Mouse (Mus musculus) midbrain, embryonic 16.5 days (tissue): ENCODE measurements around the gene Zfp867. TPM values are rescaled to one million over a fixed set of nuclear protein-coding genes. Genes with fewer than 3 reads are reported as not detected.

Source experiments
- ATAC-seq: fragments of 200-750 bp; cut with Nextera tagmentation; 2 replicates; pipeline ENCODE4 v1.8.0; 2017; ENCODE audit warnings: moderate TSS enrichment
- H3K27ac ChIP-seq: fragments of 300-500 bp; sonication (generic); 2 replicates; pipeline ENCODE4 v1.5.1; 2014; ENCODE audit warnings: mild to moderate bottlenecking, low read length, mixed read lengths
- H3K27me3 ChIP-seq: fragments of 300-500 bp; sonication (generic); 2 replicates; pipeline ENCODE4 v1.6.1; 2014; ENCODE audit warnings: low read depth, low read length, mixed read lengths; ENCODE audit not compliant: control insufficient read depth, insufficient read depth
- H3K36me3 ChIP-seq: fragments of 300-500 bp; sonication (generic); 2 replicates; pipeline ENCODE4 v1.6.1; 2014; ENCODE audit warnings: mild to moderate bottlenecking, low read length, moderate library complexity, mixed read lengths; ENCODE audit not compliant: control insufficient read depth, insufficient read depth
- H3K4me1 ChIP-seq: fragments of 300-500 bp; sonication (generic); 2 replicates; pipeline ENCODE4 v1.6.1; 2014; ENCODE audit warnings: mild to moderate bottlenecking, low read length, mixed read lengths; ENCODE audit not compliant: control insufficient read depth, insufficient read depth
- H3K4me2 ChIP-seq: fragments of 300-500 bp; sonication (generic); 2 replicates; pipeline ENCODE4 v1.6.1; 2014; ENCODE audit warnings: mild to moderate bottlenecking, low read length, mixed read lengths
- H3K4me3 ChIP-seq: fragments of 300-500 bp; sonication (generic); 2 replicates; pipeline ENCODE4 v1.5.1; 2014; ENCODE audit warnings: low read depth, mild to moderate bottlenecking, low read length, moderate library complexity, mixed read lengths
- H3K9ac ChIP-seq: fragments of 300-500 bp; sonication (generic); 2 replicates; pipeline ENCODE4 v1.6.1; 2014; ENCODE audit warnings: low read depth, low read length, mixed read lengths
- H3K9me3 ChIP-seq: fragments of 300-500 bp; sonication (generic); replicated peaks from 2 replicates; pipeline ENCODE4 v1.6.1; 2014; ENCODE audit warnings: mild to moderate bottlenecking, low read length, mixed read lengths; ENCODE audit not compliant: control insufficient read depth, poor library complexity, severe bottlenecking
- WGBS: fragments of 180-500 bp; shearing (Covaris S2); extraction: QIAGEN DNeasy Blood & Tissue Kit; methylation state at CpG from one replicate; pipeline ENCODE4 v1.1.7; 2014; 5-methylcytosine and 5-hydroxymethylcytosine counted together
- polyA plus RNA-seq: library from polyadenylated mRNA; unstranded; fragments of >200 nt; fragmentation: Nextera tagmentation; extraction: Ambion mirVana; gene quantifications from 2 replicates; pipeline ENCODE4 v1.2.1, GENCODE M21; 2015

Zfp867 gene
- polyA plus RNA-seq, 1 experiment from 2014 or later: 14.4 TPM

DNA sequence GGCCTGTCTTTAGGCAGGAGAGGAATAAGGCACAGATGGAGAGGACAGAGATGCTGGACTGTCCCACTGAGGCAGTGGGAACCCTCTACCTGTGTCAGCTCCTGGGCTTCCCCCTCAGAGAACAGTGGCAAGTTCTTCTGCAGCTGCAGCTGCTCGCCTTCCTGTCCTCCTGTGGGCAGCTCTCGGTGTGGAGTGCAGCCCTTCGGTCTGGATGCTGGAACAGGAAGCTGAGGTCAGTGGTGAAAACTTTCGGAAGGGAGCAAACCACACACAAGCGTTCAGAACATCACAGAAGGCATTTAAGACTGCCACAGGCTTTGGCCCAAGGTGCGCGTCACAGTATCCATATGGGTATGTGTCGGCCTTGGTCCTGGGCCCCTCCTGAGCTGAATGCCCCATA, 50.8 kb downstream of the Zfp867 start:
- no peak for ATAC-seq
- Histone ChIP-seq H3K4me1 (no peaks in the 10 kb centered on the region; the same call in 1 of the 2 replicates), H3K9me3 (no peaks in the 10 kb centered on the region), H3K27me3 (no peaks in the 10 kb centered on the region), H3K27ac (no peak overlapping the region), H3K4me3 (no peak overlapping the region), H3K36me3 (peaks cover 43% of the 10 kb centered on the region), H3K4me2 (no peak overlapping the region), H3K9ac (no peak overlapping the region)
- 90% methylated on average over 8 of the region's 8 CpGs for WGBS

DNA sequence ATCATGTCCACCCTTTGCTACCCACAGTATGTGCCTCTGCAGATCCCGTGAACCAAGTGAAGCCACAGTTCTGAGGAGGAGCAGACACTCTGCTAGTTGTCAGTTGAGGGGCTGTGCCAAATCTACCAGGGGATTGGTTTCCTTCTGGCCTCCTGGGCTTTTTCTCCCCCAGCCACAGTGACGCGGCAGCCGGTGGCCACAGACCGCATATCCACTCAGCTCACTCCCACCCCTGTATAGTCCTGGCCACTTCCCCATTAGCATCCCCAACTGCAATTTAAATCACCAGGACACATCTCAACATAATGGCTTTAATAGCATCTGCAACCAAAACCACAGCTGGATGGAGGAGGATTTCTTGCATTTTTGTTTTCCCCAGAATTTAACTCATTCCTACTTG, 53.6 kb downstream of the Zfp867 start:
- Histone ChIP-seq H3K27me3 (no peaks in the 10 kb centered on the region), H3K4me2 (no peak overlapping the region), H3K27ac (no peak overlapping the region), H3K9me3 (no peaks in the 10 kb centered on the region), H3K4me3 (no peak overlapping the region), H3K36me3 (peaks cover 39% of the 10 kb centered on the region), H3K9ac (no peak overlapping the region), H3K4me1 (no peaks in the 10 kb centered on the region)
- ATAC-seq: no peak
- WGBS: 89% methylated on average over 5 of the region's 5 CpGs

DNA sequence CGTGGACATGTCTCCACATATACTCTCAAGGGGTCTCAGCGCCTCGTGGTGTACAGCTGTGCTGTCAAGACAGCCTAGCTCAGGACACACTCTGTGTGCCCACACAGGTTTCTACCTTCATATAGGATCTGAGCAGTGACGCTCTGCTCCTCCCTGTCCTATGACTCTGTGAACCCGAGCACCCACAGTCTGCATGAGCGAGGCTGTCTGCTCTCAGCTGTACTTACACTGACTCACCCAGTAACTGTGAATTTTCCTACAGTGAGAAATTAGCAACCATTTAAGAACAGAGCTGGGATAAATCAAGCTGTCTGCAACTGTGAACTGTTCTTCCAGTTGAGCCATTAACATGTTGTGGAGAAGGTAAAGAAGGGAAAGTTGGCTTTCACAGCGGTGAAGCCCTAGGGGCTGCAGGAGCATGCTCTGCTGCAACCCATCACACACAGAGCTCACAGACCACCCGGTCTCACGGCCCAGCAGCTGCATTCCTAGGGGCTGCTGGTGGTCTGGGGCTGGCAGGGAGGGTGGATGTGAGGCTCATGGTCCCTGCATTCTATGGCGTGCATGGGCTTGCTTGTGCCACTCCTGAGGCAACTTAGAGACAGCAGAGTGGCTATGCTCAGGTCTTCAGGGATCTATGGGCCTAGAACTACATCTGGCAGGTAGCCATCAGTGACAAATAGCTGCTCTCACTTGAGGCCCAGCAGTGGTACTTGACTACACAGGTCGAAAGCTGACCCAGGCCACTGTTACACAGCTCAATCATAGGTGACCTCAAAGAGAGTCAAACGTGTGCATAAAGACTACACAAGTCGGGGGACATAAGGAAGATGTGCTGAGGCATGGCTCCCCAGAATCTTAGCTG, 59.0 kb downstream of the Zfp867 start:
- no peak for ATAC-seq
- Histone ChIP-seq H3K9me3 (no peaks in the 10 kb centered on the region), H3K9ac (no peak overlapping the region), H3K27me3 (no peaks in the 10 kb centered on the region), H3K4me2 (no peak overlapping the region), H3K4me1 (0 out of 2 replicates have a peak, but pooled peaks cover 7% of the 10 kb centered on the region), H3K27ac (no peak overlapping the region), H3K4me3 (no peak overlapping the region), H3K36me3 (peaks cover 3% of the 10 kb centered on the region)
- WGBS: 92% methylated on average over 13 of the region's 13 CpGs

DNA sequence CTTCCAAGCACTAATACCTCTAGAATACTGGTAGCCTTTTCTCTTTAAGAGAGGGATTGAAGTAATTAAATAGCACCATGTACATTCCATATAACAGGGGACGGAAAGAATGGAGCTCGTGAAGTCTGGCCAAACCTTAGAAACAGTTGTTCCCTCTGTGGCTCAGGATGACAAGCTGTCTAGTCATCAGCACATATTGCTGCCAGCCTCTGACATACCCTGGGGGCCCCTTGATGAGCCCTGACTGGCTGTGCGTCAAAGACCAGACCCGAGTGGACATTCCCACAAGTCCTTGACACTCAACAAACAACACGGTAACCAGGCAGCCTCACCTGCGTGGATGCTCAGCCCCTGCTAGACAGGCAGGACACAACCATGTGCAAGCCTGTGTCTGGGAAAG, 60.2 kb downstream of the Zfp867 start:
- no peaks in the 10 kb centered on the region for H3K9me3 ChIP-seq
- H3K36me3 ChIP-seq: peaks cover 8% of the 10 kb centered on the region
- no peak overlapping the region for H3K4me2 ChIP-seq
- ATAC-seq: no peak
- H3K27ac ChIP-seq: no peak overlapping the region
- H3K9ac ChIP-seq: no peak overlapping the region
- 0 out of 2 replicates have a peak, but pooled peaks cover 7% of the 10 kb centered on the region for H3K4me1 ChIP-seq
- WGBS: 68% methylated on average over 6 of the region's 6 CpGs
- no peaks in the 10 kb centered on the region for H3K27me3 ChIP-seq
- H3K4me3 ChIP-seq: no peak overlapping the region

Other genes with a start within 250 kb of the Zfp867 start
- 644 and 651 TPM in 2 replicates for gene Arf1, start 244.2 kb downstream of the Zfp867 start, polyA plus RNA-seq
- 0.21 and 0.26 TPM in 2 replicates for gene Wnt3a, start 181.7 kb downstream of the Zfp867 start, polyA plus RNA-seq
- gene Wnt9a, start 165.5 kb downstream of the Zfp867 start, polyA plus RNA-seq: 3.0 and 3.6 TPM in 2 replicates
- gene Prss38, start 96.8 kb downstream of the Zfp867 start, polyA plus RNA-seq: not detected in 2 replicates
- gene Jmjd4, start 22.4 kb downstream of the Zfp867 start, polyA plus RNA-seq: 17.9 and 18.3 TPM in 2 replicates
- gene Snap47, start 21.3 kb downstream of the Zfp867 start, polyA plus RNA-seq: 557 and 614 TPM in 2 replicates
- gene Zkscan17, start 54.3 kb upstream of the Zfp867 start, polyA plus RNA-seq: 13.4 TPM in 2 replicates
- gene Nlrp3, start 69.1 kb upstream of the Zfp867 start, polyA plus RNA-seq: 0.09 and 0.34 TPM in 2 replicates
- not detected in 2 replicates for gene Olfr222, start 103.8 kb upstream of the Zfp867 start, polyA plus RNA-seq
- not detected in 2 replicates for gene Olfr223, start 120.8 kb upstream of the Zfp867 start, polyA plus RNA-seq
- gene Mprip, start 188.8 kb upstream of the Zfp867 start, polyA plus RNA-seq: 35.8 and 39.2 TPM in 2 replicates